Mouse (Mus musculus): Measurements from ENCODE around the gene 9430097D07Rik. TPM values are rescaled to one million over a fixed set of nuclear protein-coding genes. Genes with fewer than 3 reads are reported as not detected.

The 9430097D07Rik gene
- polyA plus RNA-seq, 1 experiment from 2014 or later = 0.14 TPM

DNA sequence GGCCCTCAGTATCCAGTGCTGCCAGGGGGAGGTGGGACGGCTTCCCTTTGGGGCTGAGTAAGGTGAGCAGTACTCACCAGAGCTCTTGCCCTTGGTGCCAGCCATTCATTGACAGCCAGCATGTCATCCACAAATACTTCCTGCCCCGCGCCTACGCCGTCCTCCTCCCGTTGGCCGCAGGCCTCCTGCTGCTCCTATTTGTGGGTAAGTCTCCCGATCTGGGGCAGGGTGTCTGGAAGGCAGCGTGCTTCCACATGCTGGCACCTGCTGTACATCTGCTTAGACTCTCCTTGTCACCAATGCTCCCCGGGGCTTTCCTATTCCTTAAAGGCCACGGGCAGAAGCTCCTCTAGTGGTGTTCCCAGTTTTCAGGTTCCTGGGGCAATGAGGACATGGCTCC, 3.3 kb downstream of the 9430097D07Rik start:
- Histone ChIP-seq H3K9ac (ENCODE audit: low read depth, low read length) (no peak overlapping the region), H3K27me3 (replicated peaks; ENCODE audit: control insufficient read depth, insufficient read depth, low read length) (no peaks in the 10 kb centered on the region), H3K4me3 (ENCODE audit: low read depth, low read length) (no peak overlapping the region), H3K9me3 (ENCODE audit: control insufficient read depth) (no peaks in the 10 kb centered on the region), H3K4me2 (replicated peaks; ENCODE audit: low read depth) (no peak overlapping the region), H3K36me3 (ENCODE audit: control insufficient read depth, insufficient read depth) (peaks cover 28% of the 10 kb centered on the region), H3K4me1 (replicated peaks; ENCODE audit: control insufficient read depth, insufficient read depth, low read length) (no peaks in the 10 kb centered on the region), H3K27ac (ENCODE audit: low read depth, low read length) (no peak overlapping the region)
- no peak for TF ChIP-seq CTCF (IDR thresholded peaks at IDR 0.05; ENCODE audit: low read depth)
- ATAC-seq = no peak
- WGBS = 87% methylated on average over 11 of the region's 11 CpGs

DNA sequence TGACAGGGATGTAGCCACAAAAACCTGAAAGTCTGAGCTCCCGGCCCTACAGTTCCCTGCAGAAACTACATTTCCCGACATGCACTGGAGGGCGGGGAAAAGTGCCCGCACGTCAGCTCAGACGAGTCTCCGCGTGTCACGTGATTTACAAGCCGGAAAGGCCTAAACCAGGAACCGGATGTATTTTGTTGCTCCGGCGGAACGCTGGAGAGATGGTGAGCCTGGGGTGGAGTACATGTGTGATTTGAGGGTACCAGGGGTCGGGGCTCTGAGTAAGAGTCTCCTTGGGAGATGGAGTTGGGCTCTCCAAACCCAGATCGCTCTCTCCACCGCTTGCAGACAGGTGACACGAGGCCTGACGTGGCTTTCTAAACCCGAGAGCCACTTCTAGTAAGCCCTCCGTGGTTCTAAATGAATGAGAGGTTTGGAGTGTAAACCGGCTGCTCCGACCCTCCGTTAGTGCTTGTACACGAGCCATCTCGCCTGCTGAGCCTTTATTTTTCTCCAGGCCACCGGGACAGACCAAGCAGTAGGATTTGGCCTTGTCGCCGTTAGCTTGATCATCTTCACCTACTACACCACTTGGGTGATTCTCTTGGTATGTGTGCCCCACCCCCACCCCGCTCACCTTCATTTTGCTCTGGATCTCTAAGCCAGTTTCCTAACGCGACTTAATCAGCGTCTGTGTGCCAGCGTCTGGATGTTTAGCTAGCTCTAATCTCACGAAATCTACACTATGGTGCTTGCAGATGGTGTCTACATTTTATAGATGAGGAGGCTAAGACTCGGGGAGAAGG, 4.6 kb downstream of the 9430097D07Rik start, which contains the start of gene Dpm2:
Dpm2 (plus strand) TSS at position 161 of the 797 bp plus-strand sequence.
- Histone ChIP-seq H3K9ac (ENCODE audit: low read depth, low read length) (peak within 1 kb of the TSS; percentile 57), H3K36me3 (ENCODE audit: control insufficient read depth, insufficient read depth) (peaks cover 38% of the 10 kb centered on the region), H3K27ac (ENCODE audit: low read depth, low read length) (peak within 1 kb of the TSS; percentile 46), H3K4me3 (ENCODE audit: low read depth, low read length) (peak within 1 kb of the TSS; percentile 71), H3K27me3 (replicated peaks; ENCODE audit: control insufficient read depth, insufficient read depth, low read length) (no peaks in the 10 kb centered on the region), H3K4me2 (replicated peaks; ENCODE audit: low read depth) (peak within 1 kb of the TSS; percentile 84), H3K9me3 (ENCODE audit: control insufficient read depth) (no peaks in the 10 kb centered on the region), H3K4me1 (replicated peaks; ENCODE audit: control insufficient read depth, insufficient read depth, low read length) (no peaks in the 10 kb centered on the region)
- peak; percentile 78 for ATAC-seq
- under 1% methylated on average over 36 of the region's 36 CpGs for WGBS
- TF ChIP-seq CTCF (IDR thresholded peaks at IDR 0.05; ENCODE audit: low read depth) = 0 out of 2 replicates have a peak, but pooled peaks have one; percentile 6

DNA sequence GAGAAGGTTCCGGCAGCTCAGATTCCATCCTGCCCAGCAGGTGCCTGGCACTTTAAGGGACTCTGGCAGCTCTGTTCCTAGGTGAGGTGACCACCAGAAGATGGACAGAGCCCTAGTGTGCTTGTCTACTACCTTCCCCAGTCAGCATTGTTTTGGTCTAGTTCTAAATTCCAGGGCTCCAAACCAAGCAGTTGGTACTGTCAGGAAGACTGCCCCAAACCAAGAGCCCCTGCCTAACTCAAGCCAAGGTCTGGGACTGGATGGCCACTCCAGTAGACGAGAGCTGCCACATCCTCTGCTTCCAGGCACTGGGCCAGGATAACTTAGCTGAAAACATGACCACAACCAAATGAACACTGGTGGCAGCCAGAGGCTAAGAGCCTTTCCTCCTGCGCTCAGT, 6.5 kb downstream of the 9430097D07Rik start:
- peaks cover 57% of the 10 kb centered on the region for H3K36me3 ChIP-seq (ENCODE audit: control insufficient read depth, insufficient read depth)
- no peak overlapping the region for H3K4me2 ChIP-seq (replicated peaks; ENCODE audit: low read depth)
- H3K4me1 ChIP-seq (replicated peaks; ENCODE audit: control insufficient read depth, insufficient read depth, low read length) = no peaks in the 10 kb centered on the region
- peak overlapping the region; percentile 15; the same call in 1 of the 2 replicates for H3K27ac ChIP-seq (ENCODE audit: low read depth, low read length)
- H3K4me3 ChIP-seq (ENCODE audit: low read depth, low read length) = no peak overlapping the region
- WGBS = 87% methylated on average over 3 of the region's 3 CpGs
- no peaks in the 10 kb centered on the region for H3K9me3 ChIP-seq (ENCODE audit: control insufficient read depth)
- no peaks in the 10 kb centered on the region for H3K27me3 ChIP-seq (replicated peaks; ENCODE audit: control insufficient read depth, insufficient read depth, low read length)
- TF ChIP-seq CTCF (IDR thresholded peaks at IDR 0.05; ENCODE audit: low read depth) = no peak
- ATAC-seq = no peak
- no peak overlapping the region for H3K9ac ChIP-seq (ENCODE audit: low read depth, low read length)

DNA sequence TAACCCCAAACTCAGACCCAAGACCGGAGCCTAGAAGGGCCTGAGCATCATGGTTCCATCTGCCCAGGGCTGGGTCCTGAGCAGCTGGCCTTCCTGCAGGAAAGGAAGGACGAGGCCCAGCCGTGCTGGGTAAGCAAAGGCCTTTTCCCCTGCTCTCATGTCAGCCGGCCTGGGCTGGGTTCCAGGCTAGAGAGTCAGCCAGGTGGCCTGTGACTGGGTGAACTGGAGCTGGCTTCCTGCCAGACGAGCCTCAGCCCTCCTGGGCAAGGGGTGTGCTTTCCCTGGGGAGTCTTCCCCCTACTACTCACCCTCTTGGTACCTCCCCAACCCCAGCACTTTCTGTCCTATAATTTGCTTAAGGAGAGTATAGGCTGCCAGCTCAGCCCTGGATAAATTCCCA, 7.3 kb downstream of the 9430097D07Rik start:
- no peak overlapping the region for H3K4me3 ChIP-seq (ENCODE audit: low read depth, low read length)
- peaks cover 61% of the 10 kb centered on the region for H3K36me3 ChIP-seq (ENCODE audit: control insufficient read depth, insufficient read depth)
- H3K9me3 ChIP-seq (ENCODE audit: control insufficient read depth) = no peaks in the 10 kb centered on the region
- no peaks in the 10 kb centered on the region for H3K4me1 ChIP-seq (replicated peaks; ENCODE audit: control insufficient read depth, insufficient read depth, low read length)
- H3K4me2 ChIP-seq (replicated peaks; ENCODE audit: low read depth) = no peak overlapping the region
- no peak for TF ChIP-seq CTCF (IDR thresholded peaks at IDR 0.05; ENCODE audit: low read depth)
- no peaks in the 10 kb centered on the region for H3K27me3 ChIP-seq (replicated peaks; ENCODE audit: control insufficient read depth, insufficient read depth, low read length)
- H3K9ac ChIP-seq (ENCODE audit: low read depth, low read length) = no peak overlapping the region
- WGBS = 42% methylated on average over 5 of the region's 5 CpGs
- no peak for ATAC-seq
- H3K27ac ChIP-seq (ENCODE audit: low read depth, low read length) = no peak overlapping the region

DNA sequence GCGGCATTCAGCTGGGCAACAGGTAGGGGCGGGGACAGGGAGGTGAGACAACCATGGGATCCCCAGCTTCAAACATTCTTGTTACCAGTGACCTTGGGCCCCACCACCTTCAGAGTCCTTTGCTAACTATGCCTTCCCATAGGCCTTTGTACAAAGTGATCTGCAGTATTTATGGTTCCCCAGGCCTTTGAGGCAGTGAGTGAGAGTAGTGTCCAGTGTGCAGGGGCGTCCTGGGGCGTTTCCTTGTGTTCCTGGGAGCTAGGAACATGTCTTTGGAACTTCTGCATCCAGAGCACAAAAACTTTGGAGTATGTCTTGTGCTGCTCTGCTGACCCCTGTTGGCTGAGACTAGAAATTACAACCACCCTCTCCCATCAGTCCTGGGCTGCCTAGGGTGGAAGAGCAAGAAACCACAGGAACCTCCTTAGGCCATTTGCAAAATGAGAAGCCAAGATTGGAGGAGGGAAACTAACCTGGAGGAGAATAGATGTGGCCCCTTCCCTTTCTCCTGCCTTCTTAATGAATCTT, 8.9 kb downstream of the 9430097D07Rik start:
- H3K4me3 ChIP-seq (ENCODE audit: low read depth, low read length) = no peak overlapping the region
- WGBS = 33% methylated on average over 4 of the region's 4 CpGs
- H3K9me3 ChIP-seq (ENCODE audit: control insufficient read depth) = no peaks in the 10 kb centered on the region
- H3K27me3 ChIP-seq (replicated peaks; ENCODE audit: control insufficient read depth, insufficient read depth, low read length) = no peaks in the 10 kb centered on the region
- no peak overlapping the region for H3K4me2 ChIP-seq (replicated peaks; ENCODE audit: low read depth)
- no peak overlapping the region for H3K27ac ChIP-seq (ENCODE audit: low read depth, low read length)
- no peak for ATAC-seq
- H3K36me3 ChIP-seq (ENCODE audit: control insufficient read depth, insufficient read depth) = peaks cover 62% of the 10 kb centered on the region
- H3K9ac ChIP-seq (ENCODE audit: low read depth, low read length) = no peak overlapping the region
- H3K4me1 ChIP-seq (replicated peaks; ENCODE audit: control insufficient read depth, insufficient read depth, low read length) = no peaks in the 10 kb centered on the region
- TF ChIP-seq CTCF (IDR thresholded peaks at IDR 0.05; ENCODE audit: low read depth) = peak; percentile 95

DNA sequence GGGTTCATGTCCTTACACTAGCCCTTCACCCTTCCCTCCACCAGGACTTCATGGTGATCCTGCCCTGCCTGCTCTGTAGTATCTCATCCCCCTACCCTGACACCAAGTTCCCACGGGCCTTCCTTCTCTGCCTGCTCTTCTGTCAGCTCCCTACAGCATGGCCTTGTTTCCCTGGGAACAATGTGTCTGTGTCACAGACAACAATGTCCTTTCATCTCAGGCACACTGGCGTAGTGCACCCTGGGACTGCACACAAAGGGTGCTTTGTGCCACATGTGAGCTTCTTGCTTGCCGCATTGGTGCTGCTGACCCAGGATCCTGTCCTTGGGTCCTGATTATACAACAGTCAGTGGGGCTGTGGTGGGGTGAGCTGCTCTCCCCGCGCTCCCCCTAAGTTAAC, 15.9 kb downstream of the 9430097D07Rik start:
- no peaks in the 10 kb centered on the region for H3K4me1 ChIP-seq (replicated peaks; ENCODE audit: control insufficient read depth, insufficient read depth, low read length)
- no peak overlapping the region for H3K4me3 ChIP-seq (ENCODE audit: low read depth, low read length)
- no peak for ATAC-seq
- H3K27ac ChIP-seq (ENCODE audit: low read depth, low read length) = no peak overlapping the region
- H3K27me3 ChIP-seq (replicated peaks; ENCODE audit: control insufficient read depth, insufficient read depth, low read length) = no peaks in the 10 kb centered on the region
- H3K9me3 ChIP-seq (ENCODE audit: control insufficient read depth) = no peaks in the 10 kb centered on the region
- no peak for TF ChIP-seq CTCF (IDR thresholded peaks at IDR 0.05; ENCODE audit: low read depth)
- no peak overlapping the region for H3K4me2 ChIP-seq (replicated peaks; ENCODE audit: low read depth)
- WGBS = 65% methylated on average over 5 of the region's 5 CpGs
- no peak overlapping the region for H3K9ac ChIP-seq (ENCODE audit: low read depth, low read length)
- peaks cover 51% of the 10 kb centered on the region for H3K36me3 ChIP-seq (ENCODE audit: control insufficient read depth, insufficient read depth)
